Mouse (Mus musculus): ENCODE measurements around the gene Wnt1.
"Not testable (repeated sequence)": the region's sequence is repeated elsewhere in the genome, so short reads cannot be mapped to it uniquely, and the experiment has no call there.

Wnt1 gene

GRCm38 (mm10) chr15:98806071-98806808, 16.6 kb downstream of the Wnt1 start:
- DNase-seq (ENCODE audit: low spot score), result no peak

DNA sequence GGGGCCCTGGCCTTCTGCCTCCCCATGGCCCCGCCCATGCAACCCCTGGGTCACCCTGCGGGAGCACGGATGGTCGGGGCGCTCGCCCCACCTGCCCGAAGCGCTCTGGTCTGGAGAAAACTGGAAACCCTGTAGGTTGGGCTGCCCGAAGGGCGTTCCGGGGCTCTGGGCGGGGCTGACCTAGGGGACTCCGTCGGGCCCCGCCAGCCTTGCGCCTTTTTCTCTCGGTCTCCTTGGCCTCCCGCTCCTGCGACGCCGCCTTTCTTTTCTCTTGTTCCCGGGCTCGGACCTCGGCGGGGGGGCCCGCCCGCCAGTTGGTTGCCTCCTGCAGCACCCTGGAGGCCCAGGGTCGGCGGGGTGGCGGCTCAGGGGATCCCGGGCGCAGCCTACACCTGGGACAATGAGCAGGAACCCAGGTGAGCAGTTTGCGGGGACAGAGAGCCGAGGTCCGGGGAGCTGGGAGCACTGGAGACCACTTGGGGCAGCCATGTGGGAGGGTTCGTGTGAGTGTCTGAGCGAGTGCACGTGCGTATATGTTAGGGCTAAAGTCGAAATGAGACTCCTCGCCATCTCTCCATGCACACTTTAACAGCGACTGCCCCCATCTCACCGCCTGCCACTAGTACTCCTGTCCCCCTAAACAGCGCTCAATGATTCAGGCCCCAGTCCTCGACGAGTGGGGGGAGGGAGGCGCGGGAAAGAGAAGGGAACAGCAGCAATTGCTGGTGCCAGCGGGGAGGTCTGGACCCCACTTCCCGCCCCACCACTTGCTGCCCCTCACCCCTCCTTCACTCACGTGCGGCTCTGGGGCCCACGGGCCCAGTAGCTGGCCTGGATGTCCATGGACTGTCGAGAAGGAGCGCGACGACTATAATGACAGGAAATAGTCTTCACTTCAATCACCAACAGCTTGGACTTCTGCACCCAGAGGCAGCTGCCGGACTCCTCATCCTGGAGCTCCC, 17.4 kb downstream of the Wnt1 start:
- DNase-seq (ENCODE audit: low spot score), result no peak

DNA sequence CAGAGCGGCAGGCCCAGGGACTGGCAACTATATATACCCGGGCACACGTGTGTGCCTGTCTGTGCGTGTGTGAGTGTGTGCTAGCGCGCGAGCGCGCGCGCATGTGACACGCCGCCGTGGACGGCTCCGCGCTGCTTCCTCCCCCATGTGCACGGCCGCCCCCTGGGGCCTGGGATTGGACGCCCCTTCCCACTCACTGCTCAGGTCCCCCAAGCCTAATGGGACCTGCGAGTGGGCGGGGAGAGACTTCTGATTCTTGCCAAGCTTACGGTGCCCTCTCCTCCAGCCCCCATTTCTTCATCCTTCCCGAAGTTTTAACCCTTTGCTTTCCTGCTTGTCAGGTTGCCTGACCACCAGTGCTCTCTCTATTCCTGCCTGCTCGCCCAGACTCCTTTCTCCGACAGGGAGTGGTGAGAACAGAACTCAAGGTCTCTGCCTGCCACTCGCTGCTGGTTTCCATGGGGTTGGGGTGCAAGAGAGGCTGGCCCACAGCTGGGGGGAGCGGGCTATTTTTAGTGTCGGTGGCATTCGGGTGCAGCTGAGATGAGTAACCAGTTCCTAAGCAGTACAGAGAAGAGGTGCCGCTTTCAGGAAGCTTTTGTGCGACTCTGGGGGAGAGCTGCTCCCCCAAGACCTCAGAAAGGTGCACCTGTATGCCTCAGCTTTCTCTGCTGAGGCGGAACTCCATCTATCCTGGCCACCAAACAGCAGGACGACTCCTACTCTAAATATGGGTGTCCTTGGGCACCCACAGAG, 18.4 kb downstream of the Wnt1 start:
- DNase-seq (ENCODE audit: low spot score), result no peak

- no peak for DNase-seq (ENCODE audit: low spot score)
Measured at GRCm38 (mm10) chr15:98808651-98809134, 19.0 kb downstream of the Wnt1 start.

- no peak for DNase-seq (ENCODE audit: low spot score)
Measured at GRCm38 (mm10) chr15:98809390-98809789, 19.7 kb downstream of the Wnt1 start, which contains the start of gene Ddn. TSS of gene Ddn (minus strand) at chr15:98809490.

DNA sequence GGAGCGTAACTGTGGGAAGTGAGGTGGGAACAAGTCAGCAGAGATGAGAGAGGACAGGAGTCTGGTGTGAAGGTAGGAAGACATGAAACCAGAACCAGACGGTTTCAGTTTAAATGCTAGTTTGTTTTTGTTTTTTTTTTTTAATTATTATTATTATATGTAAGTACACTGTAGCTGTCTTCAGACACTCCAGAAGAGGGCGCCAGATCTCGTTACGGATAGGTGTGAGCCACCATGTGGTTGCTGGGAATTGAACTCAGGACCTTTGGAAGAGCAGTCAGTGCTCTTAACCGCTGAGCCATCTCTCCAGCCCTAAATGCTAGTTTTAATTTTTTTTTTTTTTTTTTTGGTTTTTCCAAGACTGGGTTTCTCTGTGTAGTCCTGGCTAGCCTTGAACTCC, 20.6 kb downstream of the Wnt1 start:
- not testable (repeated sequence) for DNase-seq (ENCODE audit: low spot score)

GRCm38 (mm10) chr15:98812741-98813424, 23.2 kb downstream of the Wnt1 start:
- DNase-seq (ENCODE audit: low spot score), result no peak

DNA sequence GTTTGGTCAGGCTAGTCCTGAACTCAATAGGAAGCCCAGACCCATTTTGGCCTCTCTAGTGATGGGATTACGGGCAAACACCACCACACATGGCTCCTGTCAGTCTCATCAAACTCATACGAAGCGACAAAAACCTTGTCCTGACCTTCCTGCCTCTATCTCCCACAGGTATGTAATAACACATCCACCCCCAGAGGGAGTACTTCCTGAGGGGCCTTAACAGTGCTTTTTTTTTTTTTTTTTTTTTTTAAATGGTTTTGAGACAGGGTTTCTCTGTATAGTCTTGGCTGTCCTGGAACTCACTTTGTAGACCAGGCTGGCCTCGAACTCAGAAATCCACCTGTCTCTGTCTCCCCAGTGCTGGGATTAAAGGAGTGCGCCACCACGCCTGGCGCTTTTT, 28.5 kb downstream of the Wnt1 start:
- DNase-seq (ENCODE audit: low spot score), result no peak

DNA sequence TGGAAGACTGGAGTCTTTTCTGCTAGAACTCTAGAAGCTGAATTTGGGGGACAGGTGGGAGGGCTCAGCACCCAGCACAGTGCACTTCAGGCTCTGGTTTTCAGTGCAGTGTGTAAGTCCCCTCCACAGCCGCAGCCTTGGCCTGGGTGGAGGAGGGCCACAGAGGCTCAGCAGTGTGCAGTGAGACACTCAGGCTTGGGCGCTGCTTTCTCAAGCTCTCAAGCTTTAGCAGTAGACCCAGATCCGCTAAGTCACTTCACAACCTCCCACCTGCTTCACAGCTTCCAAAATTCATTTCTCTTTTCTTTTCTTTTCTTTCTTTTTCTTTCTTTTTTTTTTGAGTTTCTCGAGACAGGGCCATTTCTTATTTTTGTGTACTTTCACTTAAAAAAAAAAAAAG, 31.3 kb downstream of the Wnt1 start:
- no peak for DNase-seq (ENCODE audit: low spot score)

- DNase-seq (ENCODE audit: low spot score), result no peak
Measured at GRCm38 (mm10) chr15:98821403-98821802, 31.7 kb downstream of the Wnt1 start.

DNA sequence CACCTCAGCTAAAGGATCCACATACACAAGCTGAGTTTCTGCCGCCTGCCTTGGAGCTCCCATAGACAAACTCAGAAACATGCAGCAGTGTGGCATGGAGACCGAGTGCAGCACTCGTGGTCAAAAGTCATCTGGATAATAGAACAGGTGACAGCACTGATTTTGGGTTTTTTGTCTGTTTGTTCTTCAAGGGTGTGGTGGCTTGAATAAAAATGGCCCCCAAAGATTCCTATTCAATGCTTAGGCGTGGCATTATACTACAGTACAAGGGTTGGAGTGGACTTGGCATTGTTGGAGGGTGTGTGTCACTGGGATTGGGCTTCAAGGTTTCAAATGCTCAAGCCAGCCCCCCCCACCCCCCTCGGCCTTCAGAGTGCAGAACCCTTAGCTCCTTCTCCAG, 32.5 kb downstream of the Wnt1 start:
- DNase-seq (ENCODE audit: low spot score), result no peak

DNA sequence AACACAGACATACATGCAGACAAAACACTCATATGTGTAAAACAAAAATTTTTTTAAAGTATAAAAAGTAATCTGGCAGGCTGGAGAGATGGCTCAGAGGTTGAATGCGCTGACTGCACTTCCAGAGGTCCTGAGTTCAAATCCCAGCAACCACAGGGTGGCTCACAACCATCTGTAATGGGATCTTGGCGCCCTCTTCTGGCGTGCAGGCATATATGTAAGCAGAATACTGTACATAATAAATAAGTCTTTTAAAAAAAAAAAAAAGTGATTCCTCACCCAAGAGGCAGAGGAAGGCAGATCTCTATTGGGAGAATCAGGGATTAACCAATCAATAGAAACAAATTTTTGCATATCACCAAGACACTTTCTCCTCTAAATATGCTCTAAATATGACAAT, 33.8 kb downstream of the Wnt1 start:
- no peak for DNase-seq (ENCODE audit: low spot score)

- DNase-seq (ENCODE audit: low spot score), result no peak
Measured at GRCm38 (mm10) chr15:98827611-98828011, 38.0 kb downstream of the Wnt1 start.

DNA sequence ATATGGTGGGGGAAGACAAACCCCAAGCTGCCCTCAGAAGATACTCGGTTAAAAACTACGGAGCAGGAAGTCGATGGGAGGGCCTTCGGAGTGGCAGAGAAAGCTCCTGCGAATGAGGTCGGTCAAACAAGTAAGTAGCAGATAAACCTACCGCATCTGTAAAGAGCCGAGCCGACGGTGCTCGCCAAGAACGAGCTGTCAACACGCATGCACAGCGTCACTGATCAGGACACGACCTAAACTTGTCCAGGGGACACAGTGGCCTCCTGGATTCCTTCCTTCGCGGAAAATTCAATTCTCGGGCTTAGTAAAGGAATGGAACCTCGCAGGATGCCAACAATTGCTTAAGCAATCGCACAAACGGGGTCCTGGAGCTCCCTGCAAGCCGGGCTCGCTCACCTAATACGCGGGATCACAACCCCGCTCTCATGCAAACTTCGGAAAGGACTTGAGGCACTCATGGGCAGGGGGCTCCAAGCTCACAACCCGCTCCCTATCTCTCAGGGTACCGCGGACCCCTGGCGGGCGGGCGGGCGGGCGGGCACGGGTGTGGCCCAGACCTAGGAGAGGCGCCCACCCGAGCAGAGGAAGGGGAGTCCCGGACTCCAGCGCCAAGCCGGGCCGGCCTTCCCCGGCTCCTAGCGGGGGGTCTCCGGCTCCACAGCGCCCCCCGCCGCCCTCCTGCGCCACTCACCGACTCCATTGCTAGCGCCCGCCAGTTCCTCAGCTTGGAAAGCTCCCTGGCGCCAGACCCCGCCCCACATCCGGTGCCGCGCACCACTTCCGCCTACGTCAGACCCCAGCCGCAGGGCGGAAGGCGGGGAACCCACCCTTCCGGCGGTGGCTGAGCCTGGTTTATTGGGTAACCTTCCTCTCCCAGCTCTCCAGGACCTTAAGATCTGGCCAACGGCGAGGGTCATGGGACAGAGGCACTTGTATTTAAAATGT, 41.4 kb downstream of the Wnt1 start, which contains the start of gene Prkag1:
Gene Prkag1, minus strand, starts transcription at position 786 of the 948 bp plus-strand sequence.
- DNase-seq (ENCODE audit: low spot score), result peak; percentile 98

GRCm38 (mm10) chr15:98831684-98832035, 42.0 kb downstream of the Wnt1 start:
- no peak for DNase-seq (ENCODE audit: low spot score)

- DNase-seq (ENCODE audit: low spot score), result no peak
Measured at GRCm38 (mm10) chr15:98832161-98833058, 42.8 kb downstream of the Wnt1 start.

DNA sequence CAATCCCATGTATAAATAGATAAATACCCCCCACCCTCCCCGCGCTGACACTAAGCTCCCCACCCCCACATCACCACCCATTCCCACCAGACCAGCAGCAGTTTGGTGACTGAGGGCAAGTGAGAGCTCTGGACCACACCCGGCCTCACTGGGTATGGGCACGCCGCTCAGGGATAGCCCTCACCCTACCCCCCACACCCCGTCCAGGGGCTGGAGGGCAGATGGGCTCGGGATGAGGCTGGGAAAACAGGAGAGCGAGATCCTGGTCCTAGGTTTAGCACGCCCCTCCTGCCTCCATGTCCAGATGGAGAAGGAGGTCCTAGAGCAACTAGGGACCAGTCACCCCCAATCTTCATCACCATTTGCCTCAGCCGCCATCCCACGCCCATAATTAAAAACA, 43.6 kb downstream of the Wnt1 start:
- no peak for DNase-seq (ENCODE audit: low spot score)

DNA sequence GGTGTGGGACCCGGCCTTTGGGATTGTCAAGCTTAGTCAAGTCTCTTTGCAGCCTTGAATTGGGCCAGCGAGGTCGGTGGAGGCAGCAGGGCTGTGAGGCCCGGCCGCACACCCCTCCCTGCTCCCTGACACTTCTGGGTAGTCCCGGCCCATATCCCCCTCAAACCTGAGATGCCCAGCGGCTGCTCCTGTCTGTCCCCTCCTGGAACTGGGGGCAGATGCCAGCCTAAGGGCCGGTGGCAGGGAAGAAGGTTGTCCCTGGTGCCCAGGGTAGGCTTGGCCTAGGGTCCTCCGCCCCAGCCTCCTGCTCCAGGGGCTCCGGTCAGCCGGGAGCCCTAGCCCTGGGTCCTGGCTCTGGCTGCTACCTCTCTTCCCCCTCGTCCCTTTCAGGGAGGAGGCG, 44.4 kb downstream of the Wnt1 start:
- DNase-seq (ENCODE audit: low spot score), result no peak

DNA sequence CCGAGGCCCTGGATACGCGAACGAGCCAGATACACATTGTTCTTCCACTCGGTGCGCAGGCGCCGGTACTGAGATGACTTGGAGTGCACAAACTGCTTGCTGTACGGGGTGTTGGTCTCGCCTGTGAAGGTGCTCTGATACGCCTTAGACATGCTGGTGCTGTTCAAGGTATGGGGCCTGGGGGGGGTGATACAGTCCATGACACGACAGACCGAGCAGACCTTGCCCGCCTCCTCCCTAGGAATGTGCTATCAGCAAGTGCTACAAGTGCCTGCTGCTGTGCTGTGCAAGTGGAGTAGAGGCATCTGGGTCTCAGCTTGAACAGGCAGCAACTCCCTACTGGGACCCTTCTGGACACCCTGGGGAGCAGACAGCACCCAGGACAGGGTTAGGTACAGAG, 45.6 kb downstream of the Wnt1 start:
- no peak for DNase-seq (ENCODE audit: low spot score)

Data from lung, postnatal 25 days (tissue).